In genomic region chr5:9073177-9073854, GRCm38 (mm10) we compare ENCODE assay signal across 8 mouse cellular contexts. TPM values are rescaled to one million over a fixed set of nuclear protein-coding genes. Genes with fewer than 3 reads are reported as not detected.
DNase-seq lines count a peak whose midpoint lies in the region; ATAC-seq lines count a peak whose summit lies in the region.

No protein-coding gene starts in this region.

- ATAC-seq in cerebellum, adult (ENCODE audit: insufficient number of reproducible peaks, low FRiP score, low TSS enrichment): no peak
- ATAC-seq in megakaryocyte progenitor cell, adult 5-6 weeks (replicated peaks; ENCODE audit: poor library complexity): peak; percentile 45; the same call in 1 of the 2 replicates

- intact Hi-C loops in gastrocnemius, postnatal 36 days (cut with DNase I): no loop called here

- DNase-seq in cerebellum, adult 9-10 months: peak; percentile 10
- DNase-seq in spleen, postnatal 36 days (ENCODE audit: low spot score in 2 of 2): peak; percentile 59 to 71
- DNase-seq in spleen, adult 18-20 months: no peak
- peak; percentile 46 for DNase-seq in forelimb bud, embryonic 11.5 days (ENCODE audit: low read depth, low spot score)
- no peak for DNase-seq in gastrocnemius, postnatal 36 days
- DNase-seq in layer of hippocampus, postnatal 25 days (ENCODE audit: extremely low spot score in 1 of 2, low spot score in 1 of 2): no peak

RNA-seq across cellular contexts. Expression of gene Tmem243, which starts 27.2 kb away (rescaled TPM):
- 30.1 and 30.4 TPM in 2 replicates for total RNA-seq in megakaryocyte progenitor cell, adult 5-6 weeks (2015)
- 18.3 and 19.9 TPM in 2 replicates for total RNA-seq in megakaryocyte progenitor cell, adult 5-6 weeks (2017)
- 1 to 10 TPM; 5.6 to 8.8 TPM for total RNA-seq in gastrocnemius, postnatal 36 days (2021)
- 10 to 100 TPM in 1 of 2 experiments, 1 to 10 TPM in 1; 8.8 to 10.2 TPM for total RNA-seq in layer of hippocampus, postnatal 25 days (2021)

Comparison
In these comparisons a context has a peak if more than half of its experiments do, and no peak if none do; other contexts are left out.
1. DNase-seq: peak in cerebellum, adult 9-10 months (single experiment), spleen, postnatal 36 days (2 of 2) and forelimb bud, embryonic 11.5 days (single experiment); none in spleen, adult 18-20 months (0 of 2), gastrocnemius, postnatal 36 days (0 of 2) and layer of hippocampus, postnatal 25 days (0 of 2).